Mouse (Mus musculus) Patski (cell line): ENCODE measurements around the gene Tanc1. TPM values are rescaled to one million over a fixed set of nuclear protein-coding genes. Genes with fewer than 3 reads are reported as not detected.
A peak's percentile ranks its signal among the peaks of the same experiment; 100 is the strongest.

Experiments
- ATAC-seq: fragments of 100-300 bp; one replicate; pipeline ENCODE4 v1.8.0; 2021
- CTCF ChIA-PET: fragments of 350-600 bp; sonication (Branson Sonifier 250); formaldehyde crosslinking; loops from one replicate; lab custom pipeline; 2022; ENCODE audit warnings: inconsistent platforms; lab: Charles Lee
- POLR2A ChIA-PET: fragments of 350-600 bp; sonication (Branson Sonifier 250); formaldehyde crosslinking; loops from one replicate; lab custom pipeline; 2022; ENCODE audit warnings: antibody characterized with exemption, inconsistent platforms; lab: Charles Lee
- DNase-seq: peaks from one replicate; pipeline ENCODE4 v3.0.0-alpha.2; 2011; ENCODE audit warnings: low read depth, low spot score
- H3K27me3 ChIP-seq: fragments of 371-371 bp; one replicate; pipeline ENCODE4 v1.5.1; 2021
- CTCF ChIP-seq: fragments of 100-300 bp; IDR thresholded peaks from one replicate; pipeline ENCODE4 v1.5.1; 2021
- in situ Hi-C: fragments of 300-500 bp; cut with MboI; formaldehyde crosslinking; loops from 3 replicates; pipeline ENCODE4 v1.11.1; 2018; ENCODE audit warnings: low pct_unique_long_range_greater_than_20kb, mixed read lengths
- polyA plus RNA-seq: library from polyadenylated mRNA; unstranded; gene quantifications from one replicate; pipeline ENCODE4 v1.2.3, GENCODE M21; 2021

The Tanc1 gene
- polyA plus RNA-seq, 1 experiment from 2014 or later: 45.3 TPM

DNA sequence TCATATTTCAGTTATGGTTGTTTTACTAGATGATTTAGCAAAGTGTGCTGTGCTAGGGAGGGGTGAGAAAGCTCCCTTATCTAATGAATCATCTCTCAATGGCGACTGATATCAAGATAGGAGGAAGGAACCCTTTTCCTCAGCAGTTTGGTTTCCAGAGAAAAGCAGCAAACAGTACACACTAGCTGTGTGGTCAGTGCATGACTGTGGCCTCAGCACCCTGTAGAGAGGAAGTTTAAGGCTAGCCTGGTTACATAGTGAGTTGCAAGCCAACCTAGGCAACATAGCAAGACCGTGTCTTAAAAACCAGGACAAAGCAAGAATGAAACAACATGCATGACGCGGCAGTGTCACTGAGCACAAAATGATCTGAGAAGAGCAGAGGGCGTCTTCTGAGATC lies 150.4 kb downstream of the Tanc1 start:
- TF ChIP-seq CTCF: no peak
- no peaks in the 10 kb centered on the region for H3K27me3 ChIP-seq
- CTCF ChIA-PET: interaction anchor here (2.1 kb wide), 1 partner anchor 9 kb away, joined by 5 read pairs; no protein-coding TSS in a partner anchor
- POLR2A ChIA-PET: interaction anchor here (0.5 kb wide), 1 partner anchor 177 kb away, joined by 3 read pairs; no protein-coding TSS in a partner anchor
- ATAC-seq (no peak), DNase-seq (no peak)
- in situ Hi-C loops: no loop called here

DNA sequence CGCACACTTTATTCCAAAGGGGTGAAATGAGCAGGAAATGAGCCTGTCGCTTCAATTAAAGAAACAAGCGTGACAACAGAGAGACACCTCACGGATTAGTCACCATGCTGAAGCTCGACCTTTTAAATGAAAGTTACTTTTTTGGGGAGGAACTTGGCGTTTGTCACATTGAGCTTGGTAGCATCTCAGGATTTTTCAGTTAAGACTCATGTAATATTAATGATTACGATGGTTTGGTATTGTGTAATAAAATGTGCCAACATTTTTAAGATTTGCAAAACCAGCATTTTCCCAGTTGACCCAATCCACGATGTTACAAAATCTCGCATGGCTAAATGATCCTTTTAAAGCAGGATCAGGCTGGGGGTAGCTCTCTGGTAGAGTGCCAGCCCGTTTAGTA lies 153.8 kb downstream of the Tanc1 start:
- no peaks in the 10 kb centered on the region for H3K27me3 ChIP-seq
- CTCF ChIA-PET: interaction anchor here (1.3 kb wide), 1 partner anchor 8 kb away, joined by 4 read pairs; no protein-coding TSS in a partner anchor
- in situ Hi-C loops: no loop called here
- ATAC-seq (peak; percentile 8), DNase-seq (no peak)
- TF ChIP-seq CTCF: no peak
- POLR2A ChIA-PET: interaction anchor here (0.5 to 0.7 kb wide), 2 partner anchors 128 to 225 kb away, joined by 3 read pairs; no protein-coding TSS in a partner anchor

DNA sequence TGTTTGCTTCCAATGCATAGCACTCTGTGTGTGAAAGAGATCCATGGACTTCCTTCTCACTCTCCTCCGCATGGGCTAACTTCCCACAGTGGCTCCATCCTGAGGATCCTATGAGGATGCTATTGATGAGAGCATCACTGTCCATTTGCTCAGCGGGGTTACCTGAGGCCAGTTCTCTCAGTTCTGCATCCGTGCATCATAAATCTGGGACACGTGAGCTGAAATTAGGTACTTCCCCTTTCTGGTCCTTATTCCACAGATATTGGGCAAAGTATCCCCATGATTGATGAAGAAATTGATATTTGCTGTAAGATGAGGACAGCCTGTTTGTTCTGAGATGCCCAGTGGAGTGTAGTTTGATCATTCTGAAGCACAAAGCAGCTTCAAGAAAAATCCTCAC lies 156.1 kb downstream of the Tanc1 start:
- DNase-seq (no peak), ATAC-seq (no peak)
- ChIA-PET POLR2A (no interaction called here), CTCF (interaction anchor here (1.0 kb wide), 1 partner anchor 77 kb away, joined by 3 read pairs; no protein-coding TSS in a partner anchor)
- no peaks in the 10 kb centered on the region for H3K27me3 ChIP-seq
- in situ Hi-C loops: no loop called here
- no peak for TF ChIP-seq CTCF

- no peak for TF ChIP-seq CTCF
- no peak for DNase-seq
- H3K27me3 ChIP-seq: no peaks in the 10 kb centered on the region
- POLR2A ChIA-PET: interaction anchor here (0.6 kb wide), 1 partner anchor 16 kb away, joined by 4 read pairs; no protein-coding TSS in a partner anchor
- in situ Hi-C loops: no loop called here
- CTCF ChIA-PET: no interaction called here
- ATAC-seq: no peak
Measured at GRCm38 (mm10) chr2:59768661-59769384, 157.0 kb downstream of the Tanc1 start.

GRCm38 (mm10) chr2:59769385-59769735 lies 157.5 kb downstream of the Tanc1 start:
- no peak for DNase-seq
- ChIA-PET CTCF (no interaction called here), POLR2A (interaction anchor here (0.6 kb wide), 1 partner anchor 15 kb away, joined by 4 read pairs; no protein-coding TSS in a partner anchor)
- no peak for ATAC-seq
- TF ChIP-seq CTCF: no peak
- in situ Hi-C loops: no loop called here
- H3K27me3 ChIP-seq: no peaks in the 10 kb centered on the region

GRCm38 (mm10) chr2:59771708-59772107 lies 159.9 kb downstream of the Tanc1 start:
- ATAC-seq (no peak), DNase-seq (no peak)
- in situ Hi-C loops: no loop called here
- POLR2A ChIA-PET: no interaction called here
- CTCF ChIA-PET: no interaction called here
- TF ChIP-seq CTCF: no peak
- H3K27me3 ChIP-seq: no peaks in the 10 kb centered on the region

GRCm38 (mm10) chr2:59772261-59772683 lies 160.4 kb downstream of the Tanc1 start:
- ATAC-seq: no peak

GRCm38 (mm10) chr2:59774374-59774773 lies 162.5 kb downstream of the Tanc1 start:
- CTCF ChIA-PET: interaction anchor here (1.1 to 1.2 kb wide), 2 partner anchors 20 to 91 kb away, joined by 3 read pairs; no protein-coding TSS in a partner anchor
- ATAC-seq: no peak
- no peak for TF ChIP-seq CTCF
- H3K27me3 ChIP-seq: no peaks in the 10 kb centered on the region
- POLR2A ChIA-PET: interaction anchor here (0.5 kb wide), 1 partner anchor 55 kb away, joined by 9 read pairs; no protein-coding TSS in a partner anchor
- in situ Hi-C loops: no loop called here
- no peak for DNase-seq

More at GRCm38 (mm10) chr2:59772261-59772683, 160.4 kb downstream of the Tanc1 start:
- H3K27me3 ChIP-seq: no peaks in the 10 kb centered on the region
- in situ Hi-C loops: no loop called here
- ChIA-PET CTCF (interaction anchor here (1.3 kb wide), 1 partner anchor 9 kb away, joined by 3 read pairs; no protein-coding TSS in a partner anchor), POLR2A (no interaction called here)
- DNase-seq: no peak
- no peak for TF ChIP-seq CTCF

GRCm38 (mm10) chr2:59775148-59775547 lies 163.3 kb downstream of the Tanc1 start:
- no peak for ATAC-seq
- DNase-seq: no peak
- POLR2A ChIA-PET: no interaction called here
- CTCF ChIA-PET: no interaction called here
- H3K27me3 ChIP-seq: no peaks in the 10 kb centered on the region
- no peak for TF ChIP-seq CTCF
- in situ Hi-C loops: no loop called here

DNA sequence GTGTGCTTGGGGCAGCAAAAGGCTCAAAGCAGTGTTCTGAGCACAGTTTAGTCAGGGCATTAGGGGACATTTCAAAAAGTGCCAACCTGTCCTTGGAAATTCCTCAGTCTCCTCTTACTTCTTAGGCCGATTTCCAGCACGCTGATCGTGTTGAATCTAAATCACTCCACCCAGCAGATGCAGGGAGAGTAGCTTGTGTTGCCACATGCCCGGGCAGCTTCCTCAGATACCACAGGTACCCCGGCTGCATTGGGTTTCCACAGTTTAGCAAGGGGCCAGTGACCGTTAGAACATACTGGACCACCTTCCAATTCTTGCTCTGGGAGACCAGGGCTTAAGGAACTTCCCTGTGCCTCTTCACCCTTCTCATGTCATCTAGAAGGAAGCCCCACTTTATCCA lies 164.0 kb downstream of the Tanc1 start:
- H3K27me3 ChIP-seq: no peaks in the 10 kb centered on the region
- ChIA-PET POLR2A (no interaction called here), CTCF (no interaction called here)
- no peak for DNase-seq
- ATAC-seq: no peak
- in situ Hi-C loops: no loop called here
- TF ChIP-seq CTCF: no peak

DNA sequence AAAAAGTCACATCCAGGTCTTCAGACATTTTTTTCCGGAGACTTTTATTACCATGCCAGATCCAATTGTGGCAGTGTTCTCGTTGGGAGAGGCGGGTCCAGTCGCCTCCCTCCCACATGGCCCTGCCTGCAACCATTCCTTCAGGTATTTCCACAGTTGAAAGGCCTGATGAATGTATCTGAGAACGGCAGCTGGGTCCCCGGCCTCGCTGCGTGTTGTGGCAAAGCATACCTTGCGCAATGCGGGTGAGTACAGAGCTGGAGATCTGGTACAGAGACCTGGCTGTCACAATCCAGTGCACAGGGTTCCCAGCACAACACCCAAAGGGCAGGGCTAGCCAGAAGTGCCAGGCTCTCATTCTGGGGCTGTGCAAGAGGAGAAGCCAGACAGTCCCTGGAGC lies 167.5 kb downstream of the Tanc1 start:
- H3K27me3 ChIP-seq: no peaks in the 10 kb centered on the region
- POLR2A ChIA-PET: no interaction called here
- CTCF ChIA-PET: interaction anchor here (1.1 kb wide), 1 partner anchor 9 kb away, joined by 3 read pairs; no protein-coding TSS in a partner anchor
- in situ Hi-C loops: no loop called here
- TF ChIP-seq CTCF: no peak
- ATAC-seq: peak; percentile 82
- DNase-seq: no peak
